Mouse (Mus musculus): ENCODE measurements around the gene Mettl3. TPM values are rescaled to one million over a fixed set of nuclear protein-coding genes. Genes with fewer than 3 reads are reported as not detected.
"Not testable (repeated sequence)": the region's sequence is repeated elsewhere in the genome, so short reads cannot be mapped to it uniquely, and the experiment has no call there.

Gene Mettl3
- polyA plus RNA-seq, 1 experiment from 2014 or later, result 37.8 TPM

DNA sequence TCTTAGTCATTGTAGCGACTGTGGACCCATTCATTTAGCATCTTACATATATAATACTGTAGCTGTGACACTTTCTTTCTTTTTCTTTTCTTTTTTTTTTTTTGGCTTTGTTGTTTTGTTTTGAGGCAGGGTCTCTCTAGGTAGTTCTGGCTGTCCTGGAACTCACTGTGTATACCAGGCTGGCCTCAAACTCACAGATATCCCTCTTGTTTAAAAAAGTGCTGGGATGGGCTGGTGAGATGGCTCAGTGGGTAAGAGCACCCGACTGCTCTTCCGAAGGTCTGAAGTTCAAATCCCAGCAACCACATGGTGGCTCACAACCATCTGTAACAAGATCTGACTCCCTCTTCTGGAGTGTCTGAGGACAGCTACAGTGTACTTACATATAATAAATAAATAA lies 1.4 kb downstream of the Mettl3 start:
- H3K9ac ChIP-seq, result 0 out of 2 replicates have a peak overlapping the region, but pooled peaks have one; percentile 71
- WGBS, result 91% methylated on average over 3 of the region's 3 CpGs
- H3K27ac ChIP-seq; ATAC-seq (ENCODE audit: low FRiP score); H3K4me3 ChIP-seq (replicated peaks; ENCODE audit: low read length); H3K27me3 ChIP-seq (ENCODE audit: control insufficient read depth, insufficient read depth, low read length); H3K9me3 ChIP-seq (ENCODE audit: control insufficient read depth, low read length); H3K4me1 ChIP-seq (replicated peaks; ENCODE audit: control insufficient read depth, insufficient read depth, low read length); DNase-seq (ENCODE audit: low spot score): not testable (repeated sequence)
- H3K36me3 ChIP-seq (replicated peaks; ENCODE audit: control insufficient read depth, insufficient read depth), result peaks cover 20% of the 10 kb centered on the region
- peak overlapping the region; percentile 59 for H3K4me2 ChIP-seq (replicated peaks)

DNA sequence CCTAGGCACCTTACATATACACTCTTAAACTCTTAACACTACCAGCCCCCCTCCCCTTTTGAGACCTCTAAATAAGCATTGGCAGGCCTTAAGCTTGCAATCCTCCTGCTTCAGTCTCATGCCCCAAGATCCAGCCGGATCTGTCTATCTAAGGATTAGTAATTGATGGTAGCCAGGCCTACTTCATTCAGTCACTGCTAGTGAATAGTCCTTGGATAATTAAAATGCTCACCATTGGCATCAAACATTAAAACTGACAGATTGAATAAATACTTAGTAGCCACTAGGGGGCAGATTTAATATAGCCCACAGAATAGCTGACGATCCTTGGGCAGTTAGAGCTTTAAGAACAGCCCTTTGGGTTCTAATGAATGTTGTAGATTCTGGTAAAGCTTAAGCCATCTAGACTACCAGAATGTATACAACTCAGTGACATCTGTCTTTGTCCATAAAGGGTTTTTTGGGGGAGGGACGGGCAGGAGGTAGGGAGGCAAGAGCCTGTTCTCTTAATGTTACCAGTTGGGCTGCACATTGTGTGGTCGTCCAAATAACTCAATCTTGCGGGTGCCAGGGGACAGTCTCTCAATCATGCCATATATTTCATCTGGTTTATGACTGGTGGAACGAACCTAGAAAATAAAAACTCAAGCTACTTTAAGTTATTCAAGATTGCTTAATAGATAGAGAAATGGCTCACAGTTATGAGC lies 9.2 kb downstream of the Mettl3 start:
- Histone ChIP-seq H3K9ac (no peak overlapping the region), H3K27ac (no peak overlapping the region), H3K4me3 (replicated peaks; ENCODE audit: low read length) (no peak overlapping the region), H3K27me3 (ENCODE audit: control insufficient read depth, insufficient read depth, low read length) (no peaks in the 10 kb centered on the region), H3K4me2 (replicated peaks) (no peak overlapping the region), H3K36me3 (replicated peaks; ENCODE audit: control insufficient read depth, insufficient read depth) (peaks cover 97% of the 10 kb centered on the region), H3K4me1 (replicated peaks; ENCODE audit: control insufficient read depth, insufficient read depth, low read length) (no peaks in the 10 kb centered on the region), H3K9me3 (ENCODE audit: control insufficient read depth, low read length) (no peaks in the 10 kb centered on the region)
- ATAC-seq (ENCODE audit: low FRiP score) (peak; percentile 49; the same call in 1 of the 2 replicates), DNase-seq (ENCODE audit: low spot score) (peak; percentile 69)
- 64% methylated on average over 6 of the region's 6 CpGs for WGBS

DNA sequence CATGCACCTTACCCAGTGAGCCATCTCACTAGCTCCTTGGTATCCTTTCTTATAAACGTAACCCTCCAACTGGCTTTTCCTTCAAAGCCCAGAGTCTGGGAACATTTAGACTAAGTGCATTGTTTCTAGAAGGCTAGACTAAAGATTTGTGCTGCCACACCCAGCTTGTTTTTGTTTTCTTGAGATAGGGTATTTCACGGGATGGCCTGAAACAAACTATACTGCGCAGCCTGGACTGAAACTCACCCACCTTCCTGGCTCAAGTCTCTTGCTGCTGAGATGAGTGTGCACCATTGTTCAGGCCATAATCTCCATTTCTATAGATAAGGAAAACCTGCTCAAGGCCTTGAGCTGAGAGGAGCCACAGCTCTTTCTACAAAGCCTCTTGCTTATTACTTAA lies 20.7 kb downstream of the Mettl3 start:
- H3K4me1 ChIP-seq (replicated peaks; ENCODE audit: control insufficient read depth, insufficient read depth, low read length), result peaks cover 8% of the 10 kb centered on the region
- peaks cover 39% of the 10 kb centered on the region for H3K36me3 ChIP-seq (replicated peaks; ENCODE audit: control insufficient read depth, insufficient read depth)
- ATAC-seq (ENCODE audit: low FRiP score), result no peak
- H3K9ac ChIP-seq, result no peak overlapping the region
- DNase-seq (ENCODE audit: low spot score), result no peak
- H3K4me2 ChIP-seq (replicated peaks), result no peak overlapping the region
- 91% methylated on average over 3 of the region's 3 CpGs for WGBS
- no peaks in the 10 kb centered on the region for H3K9me3 ChIP-seq (ENCODE audit: control insufficient read depth, low read length)
- H3K4me3 ChIP-seq (replicated peaks; ENCODE audit: low read length), result no peak overlapping the region
- H3K27me3 ChIP-seq (ENCODE audit: control insufficient read depth, insufficient read depth, low read length), result no peaks in the 10 kb centered on the region
- H3K27ac ChIP-seq, result no peak overlapping the region

GRCm38 (mm10) chr14:52283629-52284028 lies 21.3 kb downstream of the Mettl3 start:
- Histone ChIP-seq H3K9ac (no peak overlapping the region), H3K4me1 (replicated peaks; ENCODE audit: control insufficient read depth, insufficient read depth, low read length) (peaks cover 8% of the 10 kb centered on the region), H3K9me3 (ENCODE audit: control insufficient read depth, low read length) (no peaks in the 10 kb centered on the region), H3K27ac (no peak overlapping the region), H3K27me3 (ENCODE audit: control insufficient read depth, insufficient read depth, low read length) (no peaks in the 10 kb centered on the region), H3K36me3 (replicated peaks; ENCODE audit: control insufficient read depth, insufficient read depth) (peaks cover 35% of the 10 kb centered on the region), H3K4me3 (replicated peaks; ENCODE audit: low read length) (no peak overlapping the region), H3K4me2 (replicated peaks) (no peak overlapping the region)
- no peak for ATAC-seq (ENCODE audit: low FRiP score)
- 99% methylated on average over 5 of the region's 5 CpGs for WGBS
- no peak for DNase-seq (ENCODE audit: low spot score)

DNA sequence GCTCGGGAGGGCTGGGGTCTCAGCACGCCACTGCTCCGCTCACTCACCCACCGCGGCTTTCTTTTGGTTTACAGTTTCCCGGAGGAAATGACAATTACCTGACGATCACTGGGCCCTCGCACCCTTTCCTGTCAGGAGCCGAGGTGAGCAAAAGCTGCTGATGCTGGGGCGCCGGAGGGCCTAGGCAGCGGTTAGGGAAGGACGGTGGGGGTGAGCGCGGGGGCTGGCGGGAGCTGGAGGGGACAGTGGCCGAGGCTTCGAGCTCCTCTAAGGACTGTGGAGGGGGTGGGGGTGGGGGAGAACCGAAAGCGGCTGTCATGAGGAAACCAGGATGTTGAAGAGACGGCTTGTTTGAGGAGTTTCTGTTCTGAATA lies 25.2 kb downstream of the Mettl3 start:
- Histone ChIP-seq H3K4me3 (replicated peaks; ENCODE audit: low read length) (peak overlapping the region; percentile 64), H3K4me2 (replicated peaks) (peak overlapping the region; percentile 63), H3K27me3 (ENCODE audit: control insufficient read depth, insufficient read depth, low read length) (no peaks in the 10 kb centered on the region), H3K4me1 (replicated peaks; ENCODE audit: control insufficient read depth, insufficient read depth, low read length) (peaks cover 8% of the 10 kb centered on the region), H3K27ac (peak overlapping the region; percentile 85), H3K9me3 (ENCODE audit: control insufficient read depth, low read length) (no peaks in the 10 kb centered on the region), H3K36me3 (replicated peaks; ENCODE audit: control insufficient read depth, insufficient read depth) (peaks cover 16% of the 10 kb centered on the region), H3K9ac (peak overlapping the region; percentile 75)
- WGBS, result under 1% methylated on average over 21 of the region's 21 CpGs
- DNase-seq (ENCODE audit: low spot score), result no peak
- ATAC-seq (ENCODE audit: low FRiP score), result no peak; the same call in 1 of the 2 replicates

GRCm38 (mm10) chr14:52278932-52279746 lies 25.8 kb downstream of the Mettl3 start, which contains the start of the genes Tox4 and Rab2b:
TSS of gene Tox4 (plus strand) at chr14:52279146.
TSS of gene Rab2b (minus strand) at chr14:52279545.
- 2% methylated on average over 66 of the region's 66 CpGs for WGBS
- no peaks in the 10 kb centered on the region for H3K27me3 ChIP-seq (ENCODE audit: control insufficient read depth, insufficient read depth, low read length)
- H3K9me3 ChIP-seq (ENCODE audit: control insufficient read depth, low read length), result no peaks in the 10 kb centered on the region
- H3K4me1 ChIP-seq (replicated peaks; ENCODE audit: control insufficient read depth, insufficient read depth, low read length), result peaks cover 8% of the 10 kb centered on the region
- H3K9ac ChIP-seq, result peak within 1 kb of the TSS; percentile 75
- ATAC-seq (ENCODE audit: low FRiP score), result peak; percentile 98
- H3K4me2 ChIP-seq (replicated peaks), result peak within 1 kb of the TSS; percentile 64
- DNase-seq (ENCODE audit: low spot score), result peak; percentile 99
- H3K4me3 ChIP-seq (replicated peaks; ENCODE audit: low read length), result peak within 1 kb of the TSS; percentile 64
- H3K36me3 ChIP-seq (replicated peaks; ENCODE audit: control insufficient read depth, insufficient read depth), result peaks cover 22% of the 10 kb centered on the region
- H3K27ac ChIP-seq, result peak within 1 kb of the TSS; percentile 85

DNA sequence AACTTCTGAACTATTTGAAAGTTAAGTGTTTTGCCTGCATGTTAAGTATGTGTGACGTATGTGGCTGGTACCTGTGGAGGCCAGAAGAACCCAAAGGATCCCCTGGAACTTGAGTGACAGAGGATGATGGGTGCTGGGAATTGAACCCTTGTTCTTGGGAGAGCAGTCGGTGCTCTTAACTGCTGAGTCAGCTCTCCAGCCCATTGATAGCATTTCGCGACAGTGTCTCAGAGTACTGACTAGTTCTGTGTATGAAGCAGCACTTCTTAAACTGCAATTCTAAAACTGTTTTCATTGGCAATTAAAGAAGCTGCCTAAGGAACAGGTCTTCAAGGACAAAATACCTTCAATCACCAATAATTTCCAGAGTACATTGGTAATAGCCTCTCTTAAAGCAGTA lies 27.7 kb downstream of the Mettl3 start:
- no peak overlapping the region for H3K4me3 ChIP-seq (replicated peaks; ENCODE audit: low read length)
- ATAC-seq (ENCODE audit: low FRiP score) (no peak), DNase-seq (ENCODE audit: low spot score) (no peak)
- no peak overlapping the region for H3K9ac ChIP-seq
- 86% methylated on average over 4 of the region's 4 CpGs for WGBS
- peaks cover 41% of the 10 kb centered on the region for H3K36me3 ChIP-seq (replicated peaks; ENCODE audit: control insufficient read depth, insufficient read depth)
- H3K27me3 ChIP-seq (ENCODE audit: control insufficient read depth, insufficient read depth, low read length), result no peaks in the 10 kb centered on the region
- no peak overlapping the region for H3K4me2 ChIP-seq (replicated peaks)
- H3K27ac ChIP-seq, result no peak overlapping the region
- H3K4me1 ChIP-seq (replicated peaks; ENCODE audit: control insufficient read depth, insufficient read depth, low read length), result peaks cover 8% of the 10 kb centered on the region
- no peaks in the 10 kb centered on the region for H3K9me3 ChIP-seq (ENCODE audit: control insufficient read depth, low read length)

DNA sequence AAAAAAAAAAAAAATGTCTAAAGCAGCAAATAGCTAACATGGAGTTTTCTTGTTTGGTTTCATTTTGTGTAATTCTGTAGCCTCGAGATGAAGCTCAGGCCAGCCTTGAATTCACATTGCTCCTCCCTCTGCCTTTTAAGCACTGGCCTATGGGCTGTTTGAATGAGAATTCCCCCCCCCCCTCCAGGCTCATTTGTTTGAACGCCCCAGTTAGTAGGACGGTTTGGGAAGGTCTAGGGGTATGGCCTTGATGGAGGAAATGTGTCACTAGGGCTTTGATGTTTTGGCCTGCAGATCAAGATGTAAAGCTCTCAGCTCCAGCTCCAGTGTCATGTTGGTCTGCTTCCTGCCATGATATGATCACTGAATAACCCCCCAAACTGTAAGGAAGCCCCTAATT lies 32.1 kb downstream of the Mettl3 start:
- Histone ChIP-seq H3K4me2 (replicated peaks) (no peak overlapping the region), H3K27ac (no peak overlapping the region), H3K4me1 (replicated peaks; ENCODE audit: control insufficient read depth, insufficient read depth, low read length) (no peaks in the 10 kb centered on the region), H3K9me3 (ENCODE audit: control insufficient read depth, low read length) (no peaks in the 10 kb centered on the region), H3K4me3 (replicated peaks; ENCODE audit: low read length) (no peak overlapping the region), H3K36me3 (replicated peaks; ENCODE audit: control insufficient read depth, insufficient read depth) (peaks cover 68% of the 10 kb centered on the region), H3K27me3 (ENCODE audit: control insufficient read depth, insufficient read depth, low read length) (no peaks in the 10 kb centered on the region), H3K9ac (no peak overlapping the region)
- ATAC-seq (ENCODE audit: low FRiP score), result no peak
- DNase-seq (ENCODE audit: low spot score), result no peak
- 64% methylated on average over 3 of the region's 3 CpGs for WGBS

GRCm38 (mm10) chr14:52257484-52258213 lies 47.3 kb downstream of the Mettl3 start, which contains the start of gene Chd8:
TSS of gene Chd8 (minus strand) at chr14:52257780.
- H3K27ac ChIP-seq, result peak within 1 kb of the TSS; percentile 82
- ATAC-seq (ENCODE audit: low FRiP score) (peak; percentile 100), DNase-seq (ENCODE audit: low spot score) (peak; percentile 95)
- peak within 1 kb of the TSS; percentile 75 for H3K9ac ChIP-seq
- peak within 1 kb of the TSS; percentile 72 for H3K4me3 ChIP-seq (replicated peaks; ENCODE audit: low read length)
- WGBS, result under 1% methylated on average over 53 of the region's 54 CpGs
- no peaks in the 10 kb centered on the region for H3K9me3 ChIP-seq (ENCODE audit: control insufficient read depth, low read length)
- H3K4me1 ChIP-seq (replicated peaks; ENCODE audit: control insufficient read depth, insufficient read depth, low read length), result peaks cover 17% of the 10 kb centered on the region
- peaks cover 10% of the 10 kb centered on the region for H3K36me3 ChIP-seq (replicated peaks; ENCODE audit: control insufficient read depth, insufficient read depth)
- no peaks in the 10 kb centered on the region for H3K27me3 ChIP-seq (ENCODE audit: control insufficient read depth, insufficient read depth, low read length)
- H3K4me2 ChIP-seq (replicated peaks), result peak within 1 kb of the TSS; percentile 84

Measured in hindbrain, embryonic 14.5 days (tissue).